Mouse (Mus musculus) liver, postnatal 0 days (tissue): Measurements from ENCODE around the gene Hmgcs2.

Experiments used
- CTCF ChIP-seq: sonication (generic); IDR thresholded peaks from 2 replicates; pipeline ENCODE4 v1.5.1; 2016; ENCODE audit warnings: antibody characterized with exemption, low read depth
- EP300 ChIP-seq: IDR thresholded peaks from 2 replicates; pipeline ENCODE4 v1.6.1; 2016; ENCODE audit warnings: antibody characterized with exemption, low read depth, mild to moderate bottlenecking

DNA sequence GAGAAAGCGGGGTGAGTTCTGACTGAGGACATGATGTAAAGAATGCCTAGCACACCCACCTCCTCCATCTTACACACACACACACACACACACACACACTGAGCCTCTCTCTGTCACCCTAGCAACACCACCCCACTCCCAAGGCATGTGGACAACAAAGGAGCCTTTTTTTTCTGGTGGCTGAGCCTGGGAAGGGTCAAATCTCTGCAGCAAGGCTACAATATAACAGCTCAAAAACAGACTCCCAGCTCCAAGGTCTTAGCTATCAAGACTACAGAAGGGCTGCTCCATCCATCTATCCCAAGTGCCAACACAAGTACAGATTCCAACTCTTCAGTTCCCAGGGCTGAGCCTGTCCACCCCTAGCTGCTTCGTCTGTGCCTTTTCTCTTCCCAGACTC, 39.0 kb downstream of the Hmgcs2 start:
- no peak for TF ChIP-seq CTCF
- TF ChIP-seq EP300 = no peak
